Mouse (Mus musculus): ENCODE results near the gene Tbc1d2b.

DNA sequence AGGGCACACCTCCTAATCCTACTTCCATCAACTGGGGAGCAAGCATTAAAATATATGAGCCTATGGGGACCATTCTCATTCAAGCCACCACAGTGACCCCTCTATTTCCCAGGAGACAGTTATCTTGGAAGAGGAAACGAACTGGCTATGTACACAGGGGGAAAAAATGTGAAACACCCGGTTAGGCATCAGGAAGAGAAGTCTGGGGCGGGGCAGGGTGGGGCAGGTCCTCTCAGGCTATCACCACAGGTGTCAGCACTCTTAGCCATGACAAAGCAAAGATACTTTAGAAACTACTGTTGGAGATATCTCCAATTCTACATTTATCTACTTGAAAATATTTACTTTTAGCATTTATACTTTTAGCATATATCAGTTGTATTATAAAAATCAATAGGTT lies 8.5 kb downstream of the Tbc1d2b start:
- no peak for TF ChIP-seq POLR2A (IDR thresholded peaks at IDR 0.05; ENCODE audit: borderline replicate concordance, control insufficient read depth, low read depth, low read length)
- no peak for TF ChIP-seq CTCF (IDR thresholded peaks at IDR 0.05; ENCODE audit: control insufficient read depth, insufficient read depth, low read length)
